Mouse (Mus musculus): ENCODE measurements at regions not wholly inside any gene's neighbourhood (a gene's known extent, or its start where the extent isn't known, plus 50 kb on each side); places are given as distances from the start of the nearest gene placed in this dataset.

DNA sequence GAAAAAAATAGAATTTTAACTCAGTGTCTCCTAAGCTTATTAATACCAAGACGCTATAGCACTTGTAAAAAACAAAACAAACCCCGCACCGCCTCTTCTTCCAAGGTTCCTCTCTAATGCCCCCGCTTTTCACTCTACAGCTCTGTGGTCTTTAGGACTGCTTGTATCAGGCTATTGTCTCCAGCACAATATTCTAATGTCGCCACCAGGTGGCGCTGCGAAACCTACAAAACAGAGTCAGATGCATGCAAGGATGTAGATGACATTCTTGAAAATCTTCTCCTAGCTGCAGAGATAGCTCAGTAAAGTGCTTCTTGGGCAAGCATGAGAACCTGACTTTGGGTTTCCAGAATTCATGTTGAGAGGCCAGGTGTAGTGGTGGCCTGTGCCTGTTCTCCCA lies 75.9 kb upstream of the C2cd4b start:
- no peak overlapping the region for H3K9ac ChIP-seq (ENCODE audit: control insufficient read depth, low read depth, low read length, poor library complexity, severe bottlenecking)
- H3K4me1 ChIP-seq (ENCODE audit: control insufficient read depth in 1 of 2, insufficient read depth in 2 of 2, low read length in 2 of 2) = no peaks in the 10 kb centered on the region
- no peaks in the 10 kb centered on the region for H3K27me3 ChIP-seq (ENCODE audit: control insufficient read depth in 1 of 2, insufficient read depth in 2 of 2, low read length in 2 of 2)
- H3K79me2 ChIP-seq (ENCODE audit: control insufficient read depth, insufficient read depth, low read length, poor library complexity) = no peaks in the 10 kb centered on the region
- no peak overlapping the region for H3K4me3 ChIP-seq (ENCODE audit: control insufficient read depth in 1 of 2, insufficient read depth in 1 of 2, low read depth in 2 of 2, low read length in 2 of 2)
- no peaks in the 10 kb centered on the region for H3K36me3 ChIP-seq (ENCODE audit: control insufficient read depth in 1 of 2, insufficient read depth in 2 of 2, low read length in 2 of 2)
- peak; percentile 58 for TF ChIP-seq SMC3 (IDR thresholded peaks at IDR 0.05; ENCODE audit: low read depth, low read length)
- TF ChIP-seq MAX (IDR thresholded peaks at IDR 0.05; ENCODE audit: low read length) = no peak
- TF ChIP-seq RAD21 (IDR thresholded peaks at IDR 0.05; ENCODE audit: low read depth, low read length) = peak; percentile 52
- TF ChIP-seq CTCF (IDR thresholded peaks at IDR 0.05 in 2 of 3, conservative IDR thresholded peaks at IDR 0.05 in 1 of 3; ENCODE audit: control insufficient read depth in 1 of 3, insufficient read depth in 1 of 3, low read depth in 2 of 3, low read length in 3 of 3, poor library complexity in 1 of 3, severe bottlenecking in 1 of 3) = peak; percentile 69 to 74 (median 71)
- no peak for TF ChIP-seq POLR2A (IDR thresholded peaks at IDR 0.05; ENCODE audit: control insufficient read depth in 1 of 2, insufficient read depth in 1 of 2, low read depth in 1 of 2, low read length in 2 of 2, poor library complexity in 1 of 2)
- no peak for TF ChIP-seq NELFE (IDR thresholded peaks at IDR 0.05; ENCODE audit: low read depth, low read length)
- H3K9me3 ChIP-seq (replicated peaks; ENCODE audit: insufficient read depth, low read length) = no peaks in the 10 kb centered on the region
- H3K27ac ChIP-seq (ENCODE audit: control insufficient read depth, low read depth, low read length) = no peak overlapping the region
- DNase-seq (ENCODE audit: low read depth, low spot score) = peak; percentile 62

DNA sequence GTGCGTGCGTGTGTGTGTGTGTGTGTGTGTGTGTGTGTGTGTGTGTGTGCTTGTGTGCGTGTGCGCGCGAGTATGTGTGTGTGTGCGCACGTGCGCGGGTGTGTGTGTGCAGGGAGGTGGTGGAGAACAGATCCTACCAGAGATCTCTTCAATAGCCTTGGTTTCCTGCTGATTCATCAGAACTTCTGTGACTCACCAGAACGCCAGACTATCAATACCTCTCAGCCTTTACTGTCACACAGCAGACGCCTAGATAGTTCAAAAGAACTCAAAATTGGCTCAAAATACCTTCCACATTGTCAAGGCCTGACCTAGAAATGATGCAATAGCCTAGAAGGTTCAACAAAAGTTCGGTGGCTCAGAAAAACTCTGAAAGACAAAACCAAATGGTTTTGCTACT lies 66.8 kb upstream of the C2cd4b start:
- H3K4me1 ChIP-seq (ENCODE audit: control insufficient read depth in 1 of 2, insufficient read depth in 2 of 2, low read length in 2 of 2) = no peaks in the 10 kb centered on the region
- H3K4me3 ChIP-seq (ENCODE audit: control insufficient read depth in 1 of 2, insufficient read depth in 1 of 2, low read depth in 2 of 2, low read length in 2 of 2) = no peak overlapping the region
- H3K36me3 ChIP-seq (ENCODE audit: control insufficient read depth in 1 of 2, insufficient read depth in 2 of 2, low read length in 2 of 2) = no peaks in the 10 kb centered on the region
- no peaks in the 10 kb centered on the region for H3K79me2 ChIP-seq (ENCODE audit: control insufficient read depth, insufficient read depth, low read length, poor library complexity)
- no peaks in the 10 kb centered on the region for H3K9me3 ChIP-seq (replicated peaks; ENCODE audit: insufficient read depth, low read length)
- no peak for DNase-seq (ENCODE audit: low read depth, low spot score)
- TF ChIP-seq NELFE (IDR thresholded peaks at IDR 0.05; ENCODE audit: low read depth, low read length) = no peak
- TF ChIP-seq ELF1 (IDR thresholded peaks at IDR 0.05; ENCODE audit: low read depth, low read length) = no peak
- no peak for TF ChIP-seq RCOR1 (IDR thresholded peaks at IDR 0.05; ENCODE audit: low read depth, low read length)
- no peak for TF ChIP-seq MAZ (IDR thresholded peaks at IDR 0.05; ENCODE audit: low read depth, low read length)
- TF ChIP-seq POLR2A (IDR thresholded peaks at IDR 0.05; ENCODE audit: control insufficient read depth in 1 of 2, insufficient read depth in 1 of 2, low read depth in 1 of 2, low read length in 2 of 2, poor library complexity in 1 of 2) = no peak
- no peak for TF ChIP-seq POLR2AphosphoS5 (IDR thresholded peaks at IDR 0.05; ENCODE audit: borderline replicate concordance, low read depth, low read length)
- H3K27me3 ChIP-seq (ENCODE audit: control insufficient read depth in 1 of 2, insufficient read depth in 2 of 2, low read length in 2 of 2) = no peaks in the 10 kb centered on the region; a peak in 1 of 4 replicates
- H3K9ac ChIP-seq (ENCODE audit: control insufficient read depth, low read depth, low read length, poor library complexity, severe bottlenecking) = no peak overlapping the region
- no peak overlapping the region for H3K27ac ChIP-seq (ENCODE audit: control insufficient read depth, low read depth, low read length)

DNA sequence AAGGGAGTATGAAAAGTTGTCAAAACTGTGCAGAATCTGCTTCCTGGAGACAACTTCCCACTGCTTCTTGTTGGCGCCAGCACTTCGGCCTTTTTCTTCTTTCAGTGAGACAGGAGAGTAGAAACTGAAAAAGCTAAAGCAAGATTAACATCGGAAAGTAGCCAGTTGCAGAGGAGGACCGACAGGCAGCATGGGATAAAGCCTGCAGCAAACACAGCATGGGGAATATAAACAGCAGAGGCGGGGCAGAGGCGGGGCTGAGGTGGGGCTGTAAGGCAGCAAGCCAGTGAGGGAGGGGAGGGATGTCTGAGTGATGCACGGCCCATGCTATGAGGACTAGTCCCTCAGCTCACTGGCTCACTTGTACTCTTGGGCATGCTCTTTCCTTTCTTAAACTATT lies 65.5 kb upstream of the C2cd4b start:
- TF ChIP-seq SMC3 (IDR thresholded peaks at IDR 0.05; ENCODE audit: low read depth, low read length) = no peak
- no peak for TF ChIP-seq NRF1 (IDR thresholded peaks at IDR 0.05; ENCODE audit: insufficient read depth, low read depth, low read length, poor library complexity, severe bottlenecking)
- TF ChIP-seq NELFE (IDR thresholded peaks at IDR 0.05; ENCODE audit: low read depth, low read length) = no peak
- TF ChIP-seq SIN3A (IDR thresholded peaks at IDR 0.05; ENCODE audit: low read length) = no peak
- no peaks in the 10 kb centered on the region for H3K79me2 ChIP-seq (ENCODE audit: control insufficient read depth, insufficient read depth, low read length, poor library complexity)
- no peaks in the 10 kb centered on the region; a peak in 1 of 4 replicates for H3K27me3 ChIP-seq (ENCODE audit: control insufficient read depth in 1 of 2, insufficient read depth in 2 of 2, low read length in 2 of 2)

More for the DNA sequence above, 65.5 kb upstream of the C2cd4b start:
- DNase-seq (ENCODE audit: low read depth, low spot score) = no peak
- no peaks in the 10 kb centered on the region for H3K36me3 ChIP-seq (ENCODE audit: control insufficient read depth in 1 of 2, insufficient read depth in 2 of 2, low read length in 2 of 2)
- no peaks in the 10 kb centered on the region for H3K9me3 ChIP-seq (replicated peaks; ENCODE audit: insufficient read depth, low read length)
- H3K9ac ChIP-seq (ENCODE audit: control insufficient read depth, low read depth, low read length, poor library complexity, severe bottlenecking) = no peak overlapping the region
- no peak overlapping the region for H3K27ac ChIP-seq (ENCODE audit: control insufficient read depth, low read depth, low read length)
- H3K4me3 ChIP-seq (ENCODE audit: control insufficient read depth in 1 of 2, insufficient read depth in 1 of 2, low read depth in 2 of 2, low read length in 2 of 2) = no peak overlapping the region
- no peaks in the 10 kb centered on the region for H3K4me1 ChIP-seq (ENCODE audit: control insufficient read depth in 1 of 2, insufficient read depth in 2 of 2, low read length in 2 of 2)

Measured in MEL (cell line).